Mouse (Mus musculus) cerebellum, postnatal 25 days (tissue): ENCODE results near the gene Vangl1.
"Not testable (repeated sequence)": the region's sequence is repeated elsewhere in the genome, so short reads cannot be mapped to it uniquely, and the experiment has no call there.

Experiments used
- DNase-seq, 2 experiments: peaks; one replicate each; pipeline ENCODE4 v3.0.0; 2021; ENCODE audit warnings: mixed read lengths in 2 of 2

The Vangl1 gene

GRCm38 (mm10) chr3:102203781-102204721 is at the start of gene Vangl1:
Gene Vangl1 (minus strand): TSS chr3:102204693.
- peak; percentile 54 to 71 for DNase-seq

- no peak for DNase-seq
These were observed 49.1 kb upstream of the Vangl1 start for GRCm38 (mm10) chr3:102253554-102253953.

GRCm38 (mm10) chr3:102252927-102253326 is 48.4 kb upstream of the Vangl1 start:
- DNase-seq, result no peak

- no peak for DNase-seq
These were observed 46.4 kb upstream of the Vangl1 start for GRCm38 (mm10) chr3:102250873-102251272.

GRCm38 (mm10) chr3:102249401-102249991 is 45.0 kb upstream of the Vangl1 start:
- peak; percentile 48 to 65 for DNase-seq

- DNase-seq, result no peak
These were observed 40.1 kb upstream of the Vangl1 start for GRCm38 (mm10) chr3:102244601-102245000.

GRCm38 (mm10) chr3:102242854-102243253 is 38.4 kb upstream of the Vangl1 start:
- peak; percentile 27 to 37 for DNase-seq

- DNase-seq, result no peak
These were observed 27.1 kb upstream of the Vangl1 start for GRCm38 (mm10) chr3:102231418-102232134.

GRCm38 (mm10) chr3:102222756-102223155 is 18.3 kb upstream of the Vangl1 start:
- no peak for DNase-seq

GRCm38 (mm10) chr3:102218301-102218700 is 13.8 kb upstream of the Vangl1 start:
- no peak for DNase-seq

- no peak for DNase-seq
These were observed 10.2 kb upstream of the Vangl1 start for GRCm38 (mm10) chr3:102214736-102215135.

- no peak for DNase-seq
These were observed 9.8 kb upstream of the Vangl1 start for GRCm38 (mm10) chr3:102214299-102214698.

- no peak for DNase-seq
These were observed 8.4 kb upstream of the Vangl1 start for GRCm38 (mm10) chr3:102212896-102213295.

- no peak for DNase-seq
These were observed 7.8 kb upstream of the Vangl1 start for GRCm38 (mm10) chr3:102212336-102212735.

GRCm38 (mm10) chr3:102211340-102211739 is 6.8 kb upstream of the Vangl1 start:
- no peak for DNase-seq

- DNase-seq, result peak in 1 of 2 experiments; percentile 36
These were observed 6.3 kb upstream of the Vangl1 start for GRCm38 (mm10) chr3:102210775-102211174.

- DNase-seq, result no peak
These were observed 4.4 kb upstream of the Vangl1 start for GRCm38 (mm10) chr3:102208861-102209260.

GRCm38 (mm10) chr3:102205458-102205830 is 951 bp upstream of the Vangl1 start:
- DNase-seq, result no peak

GRCm38 (mm10) chr3:102204734-102205457 is 403 bp upstream of the Vangl1 start:
- DNase-seq, result not testable (repeated sequence)

- DNase-seq, result no peak
These were observed 1.4 kb downstream of the Vangl1 start for GRCm38 (mm10) chr3:102203131-102203530.

GRCm38 (mm10) chr3:102199991-102200390 is 4.5 kb downstream of the Vangl1 start:
- no peak for DNase-seq

GRCm38 (mm10) chr3:102199226-102199625 is 5.3 kb downstream of the Vangl1 start:
- DNase-seq, result no peak

GRCm38 (mm10) chr3:102198446-102198845 is 6.0 kb downstream of the Vangl1 start:
- no peak for DNase-seq
